Mouse (Mus musculus) myocyte (in vitro differentiated cells): ENCODE measurements at regions not wholly inside any gene's neighbourhood (a gene's known extent, or its start where the extent isn't known, plus 50 kb on each side); places are given as distances from the start of the nearest gene placed in this dataset.

Experiments
- E2F4 ChIP-seq: IDR thresholded peaks from one replicate; pipeline ENCODE4 v1.6.1; 2011; ENCODE audit warnings: mild to moderate bottlenecking, control low read depth, moderate library complexity; ENCODE audit not compliant: insufficient read depth
- MAX ChIP-seq: IDR thresholded peaks from one replicate; pipeline ENCODE4 v1.6.1; 2011; ENCODE audit warnings: low read depth, mild to moderate bottlenecking, control low read depth
- MYOD1 ChIP-seq, 3 experiments: IDR thresholded peaks; one replicate each; pipeline ENCODE4 v1.6.1; 2011; ENCODE audit warnings: control low read depth in 2 of 3, low read depth in 2 of 3, mild to moderate bottlenecking in 2 of 3, moderate library complexity in 1 of 3; ENCODE audit not compliant: insufficient read length in 2 of 3, control insufficient read depth in 1 of 3
- MYOG ChIP-seq, 3 experiments: IDR thresholded peaks; one replicate each; pipeline ENCODE4 v1.6.1; 2011; ENCODE audit warnings: control low read depth in 2 of 3, low read depth in 2 of 3, mild to moderate bottlenecking in 2 of 3; ENCODE audit not compliant: insufficient read length in 2 of 3, control insufficient read depth in 1 of 3, insufficient read depth in 1 of 3
- POLR2A ChIP-seq: IDR thresholded peaks from one replicate; pipeline ENCODE4 v1.6.1; 2011; ENCODE audit warnings: low read depth, mild to moderate bottlenecking, control low read depth, moderate library complexity; ENCODE audit not compliant: insufficient read length
- SRF ChIP-seq: IDR thresholded peaks from one replicate; pipeline ENCODE4 v1.6.1; 2011; ENCODE audit warnings: low read depth; ENCODE audit not compliant: control insufficient read depth, insufficient read length
- TCF12 ChIP-seq: IDR thresholded peaks from one replicate; pipeline ENCODE4 v1.6.1; 2011; ENCODE audit warnings: mild to moderate bottlenecking, control low read depth; ENCODE audit not compliant: poor library complexity, insufficient read depth, severe bottlenecking

DNA sequence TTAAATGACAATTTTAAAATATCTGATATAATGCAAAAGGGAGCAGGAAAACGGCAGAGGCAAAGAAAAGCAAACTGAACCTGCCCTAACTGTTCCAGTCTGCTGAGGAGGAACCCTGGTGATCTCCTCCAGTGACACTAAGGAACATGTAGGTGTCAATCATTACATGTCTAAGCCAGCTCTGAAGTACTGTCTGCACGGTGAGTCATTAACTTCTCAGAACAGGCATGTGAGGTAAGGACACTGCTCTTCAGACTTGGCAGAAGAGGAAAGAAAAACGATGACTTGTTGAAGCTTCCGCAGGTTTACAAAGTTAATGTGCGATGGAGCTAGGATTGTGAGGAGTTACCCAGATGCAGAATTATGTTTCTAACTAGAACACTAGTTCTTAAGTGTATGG, 199.1 kb downstream of the Nuf2 start:
- TF ChIP-seq MYOD1 (IDR thresholded peaks at IDR 0.05; ENCODE audit: control insufficient read depth in 1 of 3, insufficient read length in 2 of 3, low read depth in 2 of 3) (no peak), MAX (no peak), MYOG (IDR thresholded peaks at IDR 0.05; ENCODE audit: control insufficient read depth in 1 of 3, insufficient read depth in 1 of 3, insufficient read length in 2 of 3, low read depth in 2 of 3) (no peak), E2F4 (no peak), POLR2A (no peak), TCF12 (no peak), SRF (no peak)
